Mouse (Mus musculus): ENCODE results near the gene Tfr2. TPM values are rescaled to one million over a fixed set of nuclear protein-coding genes. Genes with fewer than 3 reads are reported as not detected.

The Tfr2 gene
- polyA plus RNA-seq (2012; fragmentation: generic; extraction: Trizol): under 1 TPM in 1 of 2 experiments, not detected in 1; 0.06 TPM

DNA sequence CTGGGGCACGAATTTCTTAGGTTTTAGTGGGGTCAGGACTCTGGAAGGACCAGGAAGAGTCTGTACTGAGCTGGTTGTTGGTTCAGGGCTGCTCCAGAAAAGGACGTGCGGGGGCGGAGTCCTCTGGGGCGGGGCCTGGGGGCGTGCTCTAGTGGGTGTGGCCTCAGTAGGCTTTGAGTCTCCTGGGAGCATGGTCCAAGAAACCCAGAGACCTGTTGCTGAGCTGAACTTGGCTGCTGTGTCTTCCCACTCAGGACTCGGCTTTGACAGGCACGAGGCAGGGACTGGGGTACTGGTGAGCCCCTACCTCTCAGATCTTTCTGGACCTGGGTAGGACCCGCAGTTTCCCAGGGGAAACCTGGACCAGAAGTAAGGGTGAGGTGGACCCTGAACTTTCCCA, at the start of gene Tfr2:
Gene Tfr2 (plus strand): TSS at position 176 of the 400 bp plus-strand sequence.

DNA sequence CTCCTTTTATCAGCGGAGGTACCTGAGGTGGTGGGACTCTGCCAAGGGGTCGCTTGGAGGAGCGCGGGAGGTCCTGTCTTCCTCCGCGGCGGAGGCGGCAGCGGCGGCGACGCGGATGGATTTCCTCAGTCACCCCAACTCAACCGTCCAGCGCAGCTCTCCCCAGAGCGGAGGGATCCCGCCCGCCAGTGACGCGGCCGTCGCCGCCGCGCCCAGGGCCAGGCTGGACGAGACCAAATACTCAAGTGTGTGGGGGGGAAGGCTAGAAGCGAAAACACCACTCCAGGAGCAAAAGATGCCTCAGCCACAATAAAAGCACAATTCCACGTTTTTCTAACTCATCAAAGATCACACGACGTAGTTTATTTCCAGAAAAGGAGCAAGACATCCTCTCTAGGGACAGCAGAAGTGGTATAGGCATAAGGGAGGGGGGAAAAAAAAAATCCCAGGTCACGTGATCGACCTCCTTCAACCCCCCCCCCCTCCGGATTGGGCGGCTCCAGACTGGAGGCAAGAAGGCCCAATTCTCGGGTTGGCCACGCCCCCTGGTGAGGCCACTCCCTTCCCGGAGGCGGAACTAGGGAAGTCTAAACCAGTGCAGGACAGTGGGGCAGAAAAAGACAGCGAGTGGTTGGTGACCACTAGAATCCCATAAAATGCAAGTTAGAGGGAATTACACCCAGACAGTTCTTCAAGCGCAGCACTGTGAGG, 36.4 kb upstream of the Tfr2 start, which contains the start of the genes Epo and Gnb2:
Gene Epo (minus strand): TSS at position 126 of the 711 bp plus-strand sequence.
Gene Gnb2 (minus strand): TSS at position 394 of the 711 bp plus-strand sequence.

DNA sequence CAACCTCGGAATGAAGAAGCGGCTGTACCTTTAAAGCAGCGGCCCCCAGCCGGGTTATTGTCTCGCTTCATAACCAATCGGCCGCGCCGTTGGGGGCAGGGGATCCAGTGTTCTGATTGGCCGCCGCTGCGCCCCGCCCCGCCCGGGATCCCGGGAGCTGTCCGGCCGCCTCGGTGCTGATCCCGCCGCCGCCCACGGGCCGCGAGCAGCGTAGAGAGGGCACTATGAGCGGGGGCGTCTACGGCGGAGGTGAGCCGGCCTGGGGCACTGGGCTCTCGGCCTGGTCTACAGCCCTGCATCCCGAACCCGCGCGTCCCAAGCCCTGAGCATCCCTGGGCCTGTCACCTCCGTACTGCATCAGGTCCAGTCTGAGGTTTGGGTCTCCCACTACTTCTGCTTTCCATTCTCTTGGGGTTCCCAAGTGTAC, 16.2 kb upstream of the Tfr2 start, which contains the start of gene Actl6b:
Gene Actl6b (plus strand): TSS at position 107 of the 427 bp plus-strand sequence.

DNA sequence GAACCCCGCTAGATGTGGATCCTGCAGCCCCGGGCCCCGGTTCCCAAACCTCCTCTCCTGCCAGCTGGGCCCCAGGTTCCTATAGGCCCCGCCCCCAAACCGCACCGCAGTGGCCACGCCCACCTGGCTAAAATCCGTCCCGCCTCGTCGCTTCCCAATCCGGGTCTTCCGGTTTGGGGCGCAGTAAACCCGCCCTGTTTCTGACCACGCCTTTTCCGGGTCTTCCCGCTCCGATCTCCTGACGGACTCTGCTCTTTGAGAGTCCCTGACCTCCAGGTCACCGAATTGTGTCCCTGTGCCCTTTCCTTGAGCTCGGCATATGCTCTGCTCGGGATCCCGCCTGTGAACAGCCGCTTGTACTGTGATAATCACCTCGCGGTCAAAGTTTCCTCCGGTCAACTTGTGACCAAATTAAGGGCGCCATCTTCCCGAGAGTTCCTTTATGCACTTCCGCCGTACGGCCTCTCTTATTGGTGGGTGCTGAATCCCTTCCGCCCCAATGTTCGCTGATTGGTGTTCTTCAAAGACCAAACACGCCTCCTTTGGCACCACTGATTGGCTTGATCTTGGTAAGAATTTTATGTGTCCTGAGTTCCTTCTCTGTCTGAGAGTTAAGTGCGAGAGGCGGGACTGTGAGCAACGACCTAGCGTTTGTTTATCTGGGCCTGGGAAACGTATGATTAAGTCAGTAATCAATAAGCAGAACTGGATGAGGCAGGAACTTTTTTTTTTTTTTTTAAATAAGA, 31.2 kb downstream of the Tfr2 start, which contains the start of gene Mospd3:
Gene Mospd3 (minus strand): TSS at position 440 of the 746 bp plus-strand sequence.

DNA sequence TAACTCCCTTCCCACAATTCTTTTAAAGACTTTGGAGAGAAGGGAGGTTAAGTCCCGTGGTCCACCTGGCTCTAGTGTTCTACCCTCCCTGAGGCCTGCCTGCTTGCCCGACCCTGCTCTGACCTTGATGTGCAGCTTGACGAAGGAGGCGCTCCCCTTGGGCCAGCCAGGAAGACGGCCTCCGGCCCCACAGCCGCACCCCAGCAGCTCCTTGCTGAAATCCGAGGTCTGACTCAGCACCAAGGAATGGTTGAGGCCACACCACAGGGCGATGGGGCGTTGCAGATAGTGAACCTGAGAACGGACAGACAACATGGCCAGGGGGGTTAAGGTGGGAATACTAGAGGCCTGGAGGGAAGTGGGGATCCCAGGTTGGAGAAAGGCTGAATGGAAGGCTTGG, 43.9 kb downstream of the Tfr2 start, which contains the start of gene Pcolce:
Gene Pcolce (minus strand): TSS at position 235 of the 400 bp plus-strand sequence.

DNA sequence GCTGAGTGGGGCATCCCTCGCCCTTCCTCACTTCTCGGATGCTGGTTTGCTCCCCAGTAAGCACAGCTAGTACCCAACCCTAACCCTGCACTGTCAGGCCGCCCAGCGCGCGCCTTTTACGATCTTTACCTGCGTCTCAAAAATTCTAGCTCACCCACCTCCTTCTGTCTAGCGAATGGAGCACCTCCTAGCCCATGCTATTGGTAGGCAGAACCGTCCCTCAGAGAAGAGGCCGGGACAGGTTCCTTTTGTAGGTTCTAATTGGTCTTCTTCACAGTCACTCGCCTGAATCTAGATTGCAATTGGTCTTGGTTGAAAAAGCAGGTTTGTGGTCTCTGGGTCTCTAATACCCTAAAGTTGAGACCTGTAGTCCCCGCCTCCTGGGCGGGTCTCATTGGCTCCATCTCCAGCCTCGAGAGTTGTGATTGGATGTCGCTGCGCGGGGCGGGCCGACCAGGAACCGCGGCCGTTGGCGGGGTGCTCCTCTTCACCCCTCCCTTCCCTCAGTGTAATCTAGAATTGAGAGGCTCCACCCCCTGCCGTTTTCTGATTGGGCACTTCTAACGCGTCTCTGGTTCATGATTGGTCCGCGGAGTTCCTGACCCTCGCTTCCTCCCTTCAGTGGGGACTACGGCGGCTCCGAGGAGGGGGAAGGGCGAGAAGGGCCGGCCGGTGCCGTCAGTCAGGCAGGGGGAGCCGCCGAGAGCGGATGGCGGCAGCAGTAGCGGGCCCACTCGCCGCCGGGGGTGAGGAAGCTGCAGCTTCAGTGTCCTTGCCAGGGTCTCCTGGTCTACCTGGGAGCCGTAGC, 59.1 kb downstream of the Tfr2 start, which contains the start of the genes Fbxo24, Lrch4 and Gm20605:
Gene Fbxo24 (minus strand): TSS at position 505 of the 808 bp plus-strand sequence.
Gene Lrch4 (plus strand): TSS at position 624 of the 808 bp plus-strand sequence.
Gene Gm20605 (plus strand): TSS at position 678 of the 808 bp plus-strand sequence.

Other genes with a start within 250 kb of the Tfr2 start
- 10 to 100 TPM in 1 of 2 experiments, 1 to 10 TPM in 1; 6.4 to 15.2 TPM for gene Slc12a9, start 236.2 kb upstream of the Tfr2 start, polyA plus RNA-seq (2012; fragmentation: generic; extraction: Trizol)
- 10 to 100 TPM; 18.1 to 60.6 TPM for gene Ephb4, start 219.7 kb upstream of the Tfr2 start, polyA plus RNA-seq (2012; fragmentation: generic; extraction: Trizol)
- under 1 TPM; 0.06 to 0.25 TPM for gene Zan, start 92.8 kb upstream of the Tfr2 start, polyA plus RNA-seq (2012; fragmentation: generic; extraction: Trizol)
- gene Pop7, start 67.3 kb upstream of the Tfr2 start, polyA plus RNA-seq (2012; fragmentation: generic; extraction: Trizol): 10 to 100 TPM; 44.2 to 57.6 TPM
- gene Gigyf1, start 51.3 kb upstream of the Tfr2 start, polyA plus RNA-seq (2012; fragmentation: generic; extraction: Trizol): 10 to 100 TPM in 1 of 2 experiments, 1 to 10 TPM in 1; 2.8 to 14.6 TPM
- gene Epo, start 36.6 kb upstream of the Tfr2 start, polyA plus RNA-seq (2012; fragmentation: generic; extraction: Trizol): not detected
- 100 to 1,000 TPM; 814 to 936 TPM for gene Gnb2, start 36.3 kb upstream of the Tfr2 start, polyA plus RNA-seq (2012; fragmentation: generic; extraction: Trizol)
- not detected for gene Actl6b, start 16.3 kb upstream of the Tfr2 start, polyA plus RNA-seq (2012; fragmentation: generic; extraction: Trizol)
- gene Mospd3, start 31.2 kb downstream of the Tfr2 start, polyA plus RNA-seq (2012; fragmentation: generic; extraction: Trizol): 100 to 1,000 TPM in 1 of 2 experiments, 10 to 100 TPM in 1; 60.1 to 124 TPM
- 1,000 to 10,000 TPM; 1,118 to 1,655 TPM for gene Pcolce, start 43.9 kb downstream of the Tfr2 start, polyA plus RNA-seq (2012; fragmentation: generic; extraction: Trizol)
- gene Fbxo24, start 59.2 kb downstream of the Tfr2 start, polyA plus RNA-seq (2012; fragmentation: generic; extraction: Trizol): under 1 TPM; 0.23 to 0.85 TPM
- gene Lrch4, start 59.3 kb downstream of the Tfr2 start, polyA plus RNA-seq (2012; fragmentation: generic; extraction: Trizol): 10 to 100 TPM; 14.3 to 16.6 TPM
- 1 to 10 TPM; 1.4 to 6.0 TPM for gene Gm20605, start 59.3 kb downstream of the Tfr2 start, polyA plus RNA-seq (2012; fragmentation: generic; extraction: Trizol)
- 1 to 10 TPM; 1.8 to 9.1 TPM for gene Sap25, start 71.5 kb downstream of the Tfr2 start, polyA plus RNA-seq (2012; fragmentation: generic; extraction: Trizol)
- under 1 TPM; 0.02 to 0.06 TPM for gene Irs3, start 75.9 kb downstream of the Tfr2 start, polyA plus RNA-seq (2012; fragmentation: generic; extraction: Trizol)
- gene Agfg2, start 114.9 kb downstream of the Tfr2 start, polyA plus RNA-seq (2012; fragmentation: generic; extraction: Trizol): 10 to 100 TPM in 1 of 2 experiments, 1 to 10 TPM in 1; 6.6 to 11.1 TPM
- 1 to 10 TPM; 1.7 to 6.6 TPM for gene Nyap1, start 171.8 kb downstream of the Tfr2 start, polyA plus RNA-seq (2012; fragmentation: generic; extraction: Trizol)
- 10 to 100 TPM; 42.1 to 98.9 TPM for gene Tsc22d4, start 175.9 kb downstream of the Tfr2 start, polyA plus RNA-seq (2012; fragmentation: generic; extraction: Trizol)
- gene Ppp1r35, start 209.0 kb downstream of the Tfr2 start, polyA plus RNA-seq (2012; fragmentation: generic; extraction: Trizol): 10 to 100 TPM; 32.9 to 38.5 TPM
- gene Mepce, start 217.8 kb downstream of the Tfr2 start, polyA plus RNA-seq (2012; fragmentation: generic; extraction: Trizol): 10 to 100 TPM; 34.7 to 57.8 TPM
- gene Zcwpw1, start 218.0 kb downstream of the Tfr2 start, polyA plus RNA-seq (2012; fragmentation: generic; extraction: Trizol): 1 to 10 TPM in 1 of 2 experiments, under 1 TPM in 1; 0.36 to 7.1 TPM

Data from C3H10T1/2 (cell line).